Mouse (Mus musculus): Measurements from ENCODE around the gene Cyb5d2.

DNA sequence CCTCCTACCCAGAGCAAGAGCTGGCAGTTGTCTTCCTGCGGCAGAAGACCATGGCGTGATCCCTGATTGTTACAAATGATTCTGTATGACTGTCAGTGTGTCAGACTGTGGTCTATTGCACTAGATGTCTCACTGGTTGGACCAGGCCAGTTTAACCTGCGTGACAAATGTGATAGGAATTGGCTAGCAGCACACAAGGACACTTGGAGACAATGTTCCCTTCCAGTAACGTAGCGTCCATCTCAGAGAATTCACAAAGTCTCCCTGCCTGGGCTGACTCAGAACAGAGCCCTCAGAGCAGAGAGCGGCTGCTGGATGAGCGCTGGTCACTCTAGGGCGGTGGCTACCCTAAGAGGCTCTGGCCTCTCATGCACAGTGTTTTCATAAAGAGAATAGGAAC, 28.2 kb downstream of the Cyb5d2 start:
- TF ChIP-seq CTCF (IDR thresholded peaks at IDR 0.05; ENCODE audit: low read depth, low read length) (no peak), POLR2A (IDR thresholded peaks at IDR 0.05; ENCODE audit: borderline replicate concordance, low read depth, low read length) (no peak)

Measured in bone marrow macrophage, adult 2 months (primary cell).